Mouse (Mus musculus) E14TG2a.4 (cell line): ENCODE measurements around the gene Ruvbl2.

ENCODE experiments used
- CTCF ChIP-seq: conservative IDR thresholded peaks from 2 replicates; pipeline ENCODE4 v1.5.1; 2014; ENCODE audit warnings: low read length
- POU5F1 ChIP-seq: IDR thresholded peaks from 2 replicates; pipeline ENCODE4 v1.6.1; 2014; ENCODE audit warnings: low read length, borderline replicate concordance

DNA sequence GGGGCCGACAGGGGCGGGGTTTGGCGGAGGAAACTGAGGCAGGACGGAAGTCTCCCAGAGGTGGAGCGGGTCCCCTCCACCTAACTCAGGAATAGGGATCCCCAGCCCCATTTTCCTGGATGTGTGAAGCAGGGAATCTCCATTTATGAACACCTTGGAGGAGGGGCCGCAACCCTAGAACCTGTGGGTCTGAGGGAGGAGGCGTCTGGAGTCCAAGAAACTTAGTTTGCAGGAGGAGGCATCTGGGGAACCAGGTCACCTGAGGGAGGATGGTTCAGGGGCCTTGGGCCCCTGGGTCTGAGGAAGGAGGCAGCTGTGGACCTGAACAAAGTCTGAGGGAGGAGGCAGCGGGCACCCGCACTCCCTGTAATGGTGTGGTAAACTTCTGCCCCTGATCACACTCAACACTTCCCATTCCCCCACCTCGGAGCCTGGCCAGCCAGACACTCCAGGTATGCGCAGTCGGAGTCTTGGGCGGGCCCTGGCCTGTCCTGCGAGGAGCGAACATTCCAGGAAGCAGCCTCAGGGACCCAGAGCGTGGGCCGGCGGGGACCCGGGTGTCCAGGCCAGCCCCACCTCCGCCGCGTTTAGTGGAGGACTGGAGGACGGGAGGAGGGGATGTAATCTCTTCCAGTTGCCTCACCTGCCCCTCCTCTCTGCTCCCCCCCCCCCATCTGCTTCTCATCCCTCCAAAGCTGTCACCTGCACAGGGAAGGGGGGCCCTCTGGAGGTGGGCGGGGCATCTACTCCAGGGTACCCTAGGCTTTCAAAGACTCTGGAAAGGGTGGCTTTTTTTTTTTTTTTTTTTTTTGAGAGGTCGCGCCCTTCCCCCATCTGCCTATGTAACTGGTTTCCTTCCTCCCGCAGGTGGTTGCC, 23.8 kb downstream of the Ruvbl2 start:
- TF ChIP-seq CTCF, result no peak
- no peak for TF ChIP-seq POU5F1
